Mouse (Mus musculus): ENCODE data around the gene Top3a. TPM values are rescaled to one million over a fixed set of nuclear protein-coding genes. Genes with fewer than 3 reads are reported as not detected.

The Top3a gene
- polyA plus RNA-seq, 1 experiment from 2014 or later = 25.9 TPM

DNA sequence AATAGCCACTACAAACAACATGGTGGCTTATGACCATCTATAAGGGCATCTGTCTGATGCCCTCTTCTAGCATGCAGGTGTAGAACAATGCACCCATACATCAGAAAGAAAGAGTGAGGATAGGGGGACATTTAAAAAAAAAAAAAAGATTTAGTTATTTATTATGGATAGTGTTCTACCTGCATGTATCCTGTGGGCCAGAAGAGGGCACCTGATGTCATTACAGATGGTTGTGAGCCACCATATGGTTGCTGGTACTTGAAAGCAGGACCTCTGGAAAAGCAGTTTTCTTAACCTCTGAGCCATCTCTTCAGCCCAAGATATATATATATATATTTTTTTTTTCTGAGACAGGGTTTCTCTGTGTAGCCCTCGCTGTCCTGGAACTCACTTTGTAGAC is 81.0 kb downstream of the Top3a start:
- Histone ChIP-seq H3K27me3 (ENCODE audit: control insufficient read depth, insufficient read depth, low read length) (no peaks in the 10 kb centered on the region), H3K36me3 (ENCODE audit: control insufficient read depth, insufficient read depth, low read length) (no peaks in the 10 kb centered on the region), H3K9ac (ENCODE audit: low read length) (no peak overlapping the region), H3K4me1 (replicated peaks; ENCODE audit: control insufficient read depth, insufficient read depth, low read length) (peaks cover 6% of the 10 kb centered on the region), H3K4me3 (ENCODE audit: low read depth, low read length) (no peak overlapping the region), H3K9me3 (ENCODE audit: control insufficient read depth, low read length) (no peaks in the 10 kb centered on the region), H3K27ac (ENCODE audit: low read depth, low read length) (no peak overlapping the region), H3K4me2 (ENCODE audit: low read depth, low read length, severe bottlenecking) (no peak overlapping the region)
- 65% methylated on average over 1 of the region's 1 CpGs for WGBS
- ATAC-seq (replicated peaks; ENCODE audit: low FRiP score) = no peak
- DNase-seq (ENCODE audit: low spot score) = no peak

Small RNA genes within 50 kb of the gene (microRNA-seq; reads per million reads assigned to microRNA genes)
- gene Mir5100 (ENCODE audit: insufficient number of aligned reads) = 4.2 reads per million

Other genes with a start within 250 kb of the Top3a start
- gene Alkbh5, start 241.0 kb downstream of the Top3a start, polyA plus RNA-seq (2014; fragmentation: Nextera tagmentation; extraction: Ambion mirVana) = 38.0 and 41.2 TPM in 2 replicates
- gene Llgl1, start 77.6 kb downstream of the Top3a start, polyA plus RNA-seq (2014; fragmentation: Nextera tagmentation; extraction: Ambion mirVana) = 147 and 153 TPM in 2 replicates
- gene Flii, start 50.1 kb downstream of the Top3a start, polyA plus RNA-seq (2014; fragmentation: Nextera tagmentation; extraction: Ambion mirVana) = 74.8 and 81.4 TPM in 2 replicates
- 14.2 and 17.8 TPM in 2 replicates for gene Mief2, start 49.0 kb downstream of the Top3a start, polyA plus RNA-seq (2014; fragmentation: Nextera tagmentation; extraction: Ambion mirVana)
- 11.0 and 11.6 TPM in 2 replicates for gene Smcr8, start 159 bp upstream of the Top3a start, polyA plus RNA-seq (2014; fragmentation: Nextera tagmentation; extraction: Ambion mirVana)
- 70.5 and 71.7 TPM in 2 replicates for gene Shmt1, start 34.4 kb upstream of the Top3a start, polyA plus RNA-seq (2014; fragmentation: Nextera tagmentation; extraction: Ambion mirVana)
- 26.7 and 30.0 TPM in 2 replicates for gene Dhrs7b, start 53.3 kb upstream of the Top3a start, polyA plus RNA-seq (2014; fragmentation: Nextera tagmentation; extraction: Ambion mirVana)
- 59.8 and 70.9 TPM in 2 replicates for gene Tmem11, start 101.9 kb upstream of the Top3a start, polyA plus RNA-seq (2014; fragmentation: Nextera tagmentation; extraction: Ambion mirVana)
- gene Natd1, start 137.4 kb upstream of the Top3a start, polyA plus RNA-seq (2014; fragmentation: Nextera tagmentation; extraction: Ambion mirVana) = 25.7 and 26.1 TPM in 2 replicates
- 47.3 and 51.0 TPM in 2 replicates for gene Map2k3, start 154.7 kb upstream of the Top3a start, polyA plus RNA-seq (2014; fragmentation: Nextera tagmentation; extraction: Ambion mirVana)
- 0.16 TPM in 1 of 2 replicates, not detected in the other for gene Kcnj12, start 245.2 kb upstream of the Top3a start, polyA plus RNA-seq (2014; fragmentation: Nextera tagmentation; extraction: Ambion mirVana)